13 mouse cellular contexts compared by ENCODE assay signal in genomic region chr9:105048351-105048750, GRCm38 (mm10). TPM values are rescaled to one million over a fixed set of nuclear protein-coding genes. Genes with fewer than 3 reads are reported as not detected.
DNase-seq lines count a peak whose midpoint lies in the region; ATAC-seq and TF ChIP-seq lines count a peak whose summit lies in the region.
"Had no signal": no experiment of that assay in that cellular context is flagged by ENCODE, and none has a peak within 500 bp of the region (broad histone marks: within the 10 kb centered on the region; RNA-seq: fewer than 3 reads in every experiment).

No protein-coding gene starts in this region.

- no peaks in the 10 kb centered on the region for H3K9me3 ChIP-seq in hindbrain, embryonic 11.5 days (ENCODE audit: control insufficient read depth, low read length)
- H3K9me3 ChIP-seq in hindbrain, embryonic 10.5 days, result no peaks in the 10 kb centered on the region
- no peaks in the 10 kb centered on the region for H3K9me3 ChIP-seq in intestine, embryonic 16.5 days (ENCODE audit: control insufficient read depth, low read length)
- no peaks in the 10 kb centered on the region for H3K9me3 ChIP-seq in liver, postnatal 0 days (ENCODE audit: low read length)
- H3K9me3 ChIP-seq: embryonic facial prominence, embryonic 13.5 days; heart, embryonic 15.5 days had no signal

- no peak overlapping the region for H3K27ac ChIP-seq in hindbrain, embryonic 11.5 days (ENCODE audit: low read depth, low read length)
- no peak overlapping the region for H3K27ac ChIP-seq in hindbrain, embryonic 10.5 days
- no peak overlapping the region for H3K27ac ChIP-seq in intestine, embryonic 16.5 days (ENCODE audit: low read length)
- H3K27ac ChIP-seq in liver, postnatal 0 days (ENCODE audit: low read depth), result no peak overlapping the region
- H3K27ac ChIP-seq: embryonic facial prominence, embryonic 13.5 days; heart, embryonic 15.5 days; macrophage had no signal

- H3K4me3 ChIP-seq in hindbrain, embryonic 11.5 days (ENCODE audit: low read depth, low read length), result no peak overlapping the region
- no peak overlapping the region for H3K4me3 ChIP-seq in hindbrain, embryonic 10.5 days
- no peak overlapping the region for H3K4me3 ChIP-seq in intestine, embryonic 16.5 days (ENCODE audit: low read length)
- no peak overlapping the region for H3K4me3 ChIP-seq in liver, postnatal 0 days (ENCODE audit: low read depth, low read length)
- H3K4me3 ChIP-seq: embryonic facial prominence, embryonic 13.5 days; heart, embryonic 15.5 days had no signal

- no peak overlapping the region for H3K4me2 ChIP-seq in hindbrain, embryonic 11.5 days (replicated peaks; ENCODE audit: low read depth, low read length)
- no peak overlapping the region for H3K4me2 ChIP-seq in intestine, embryonic 16.5 days (ENCODE audit: low read depth, low read length)
- H3K4me2 ChIP-seq in liver, postnatal 0 days (ENCODE audit: low read depth, low read length), result no peak overlapping the region
- H3K4me2 ChIP-seq: embryonic facial prominence, embryonic 13.5 days; heart, embryonic 15.5 days had no signal

- no peaks in the 10 kb centered on the region for H3K4me1 ChIP-seq in hindbrain, embryonic 11.5 days (replicated peaks; ENCODE audit: control insufficient read depth, insufficient read depth, low read length)
- H3K4me1 ChIP-seq in hindbrain, embryonic 10.5 days (replicated peaks), result no peaks in the 10 kb centered on the region
- no peaks in the 10 kb centered on the region for H3K4me1 ChIP-seq in intestine, embryonic 16.5 days (ENCODE audit: control insufficient read depth, insufficient read depth, low read length)
- no peaks in the 10 kb centered on the region; the same call in 1 of the 2 replicates for H3K4me1 ChIP-seq in liver, postnatal 0 days (ENCODE audit: insufficient read depth)
- H3K4me1 ChIP-seq: embryonic facial prominence, embryonic 13.5 days; heart, embryonic 15.5 days had no signal

- TF ChIP-seq CTCF in liver, postnatal 0 days (IDR thresholded peaks at IDR 0.05; ENCODE audit: low read depth), result no peak

- H3K9ac ChIP-seq in hindbrain, embryonic 11.5 days (ENCODE audit: low read depth, low read length), result no peak overlapping the region
- H3K9ac ChIP-seq in intestine, embryonic 16.5 days (ENCODE audit: low read depth, low read length), result no peak overlapping the region
- H3K9ac ChIP-seq in liver, postnatal 0 days (replicated peaks), result no peak overlapping the region
- H3K9ac ChIP-seq: embryonic facial prominence, embryonic 13.5 days; heart, embryonic 15.5 days had no signal

- H3K36me3 ChIP-seq in hindbrain, embryonic 11.5 days (ENCODE audit: control insufficient read depth, insufficient read depth, low read length), result no peaks in the 10 kb centered on the region
- H3K36me3 ChIP-seq in hindbrain, embryonic 10.5 days, result no peaks in the 10 kb centered on the region
- no peaks in the 10 kb centered on the region for H3K36me3 ChIP-seq in intestine, embryonic 16.5 days (ENCODE audit: control insufficient read depth, insufficient read depth, low read length)
- H3K36me3 ChIP-seq in liver, postnatal 0 days (replicated peaks; ENCODE audit: insufficient read depth, low read length), result no peaks in the 10 kb centered on the region
- H3K36me3 ChIP-seq: embryonic facial prominence, embryonic 13.5 days; heart, embryonic 15.5 days had no signal

- 48% methylated on average over 10 of the region's 10 CpGs for WGBS in hindbrain, embryonic 11.5 days
- WGBS in hindbrain, embryonic 10.5 days, result 55% methylated on average over 10 of the region's 10 CpGs
- 62% methylated on average over 10 of the region's 10 CpGs for WGBS in intestine, embryonic 16.5 days
- WGBS in liver, postnatal 0 days (ENCODE audit: insufficient replicate concordance), result 60% methylated on average over 10 of the region's 10 CpGs

- no peak for TF ChIP-seq EP300 in liver, postnatal 0 days (IDR thresholded peaks at IDR 0.05; ENCODE audit: low read depth)

- peak; percentile 4 for DNase-seq in hindbrain, embryonic 11.5 days (ENCODE audit: low spot score)
- DNase-seq in hindbrain, embryonic 10.5 days (ENCODE audit: low spot score), result no peak
- peak; percentile 41 to 80 for DNase-seq in layer of hippocampus, adult 18-20 months (ENCODE audit: low spot score in 2 of 2)
- DNase-seq in mesoderm, embryonic 11.5 days (ENCODE audit: low read depth, low spot score), result peak; percentile 2
- DNase-seq in right cerebral cortex, postnatal 4 days, result peak; percentile 80
- no peak for DNase-seq in kidney, adult 18-20 months
- DNase-seq in liver, postnatal 0 days, result no peak
- DNase-seq: adrenal gland, postnatal 25 days; kidney, postnatal 36 days had no signal

- no peaks in the 10 kb centered on the region for H3K27me3 ChIP-seq in hindbrain, embryonic 11.5 days (ENCODE audit: control insufficient read depth, insufficient read depth, low read length)
- H3K27me3 ChIP-seq in hindbrain, embryonic 10.5 days (ENCODE audit: insufficient read depth, poor library complexity, severe bottlenecking), result no peaks in the 10 kb centered on the region
- no peaks in the 10 kb centered on the region for H3K27me3 ChIP-seq in intestine, embryonic 16.5 days (replicated peaks; ENCODE audit: control insufficient read depth, insufficient read depth, low read length)
- no peaks in the 10 kb centered on the region for H3K27me3 ChIP-seq in liver, postnatal 0 days (ENCODE audit: insufficient read depth, low read length)
- H3K27me3 ChIP-seq: embryonic facial prominence, embryonic 13.5 days; heart, embryonic 15.5 days had no signal

- no peak for ATAC-seq in hindbrain, embryonic 11.5 days (ENCODE audit: low FRiP score)
- no peak for ATAC-seq in intestine, embryonic 16.5 days
- ATAC-seq in liver, postnatal 0 days, result no peak

RNA-seq across cellular contexts. Expression of gene Mrpl3, which starts 4.7 kb away (rescaled TPM):
- 116 and 126 TPM in 2 replicates for polyA plus RNA-seq in hindbrain, embryonic 11.5 days (2014; fragmentation: Nextera tagmentation; extraction: Ambion mirVana)
- 101 and 110 TPM in 2 replicates for polyA plus RNA-seq in hindbrain, embryonic 10.5 days (2016; fragmentation: Nextera tagmentation; extraction: Ambion mirVana)
- 10 to 100 TPM; 76.4 to 85.0 TPM for total RNA-seq in layer of hippocampus, adult 18-20 months (2021)
- 99.0 and 106 TPM in 2 replicates for polyA plus RNA-seq in intestine, embryonic 16.5 days (2015; fragmentation: Nextera tagmentation; extraction: Ambion mirVana)
- polyA plus RNA-seq in liver, postnatal 0 days (2015; fragmentation: Nextera tagmentation; extraction: Ambion mirVana), result 34.6 and 39.0 TPM in 2 replicates

Comparison
In these comparisons a context has a peak if more than half of its experiments do, and no peak if none do; other contexts are left out.
1. DNase-seq: peak in hindbrain, embryonic 11.5 days (single experiment), layer of hippocampus, adult 18-20 months (2 of 2), mesoderm, embryonic 11.5 days (single experiment) and right cerebral cortex, postnatal 4 days (single experiment); none in hindbrain, embryonic 10.5 days (single experiment), kidney, adult 18-20 months (single experiment) and liver, postnatal 0 days (single experiment).